Mouse (Mus musculus) midbrain, embryonic 11.5 days (tissue): ENCODE results near the gene Naip1. TPM values are rescaled to one million over a fixed set of nuclear protein-coding genes. Genes with fewer than 3 reads are reported as not detected.
"Not testable (repeated sequence)": the region's sequence is repeated elsewhere in the genome, so short reads cannot be mapped to it uniquely, and the experiment has no call there.

Experiments
- ATAC-seq: fragments of 200-750 bp; cut with Nextera tagmentation; 2 replicates; pipeline ENCODE4 v1.8.0; 2017; ENCODE audit warnings: moderate TSS enrichment, moderate library complexity; ENCODE audit not compliant: low FRiP score
- DNase-seq: peaks from one replicate; pipeline ENCODE4 v3.0.0; 2015; ENCODE audit warnings: low spot score; ENCODE audit errors: missing footprints
- H3K27ac ChIP-seq: fragments of 300-500 bp; sonication (generic); 2 replicates; pipeline ENCODE4 v1.5.1; 2014; ENCODE audit warnings: low read depth, low read length
- H3K27me3 ChIP-seq: fragments of 300-500 bp; sonication (generic); 2 replicates; pipeline ENCODE4 v1.6.1; 2014; ENCODE audit warnings: mild to moderate bottlenecking, low read length, moderate library complexity, mixed read lengths; ENCODE audit not compliant: control insufficient read depth, insufficient read depth
- H3K36me3 ChIP-seq: fragments of 300-500 bp; sonication (generic); 2 replicates; pipeline ENCODE4 v1.6.1; 2014; ENCODE audit warnings: mild to moderate bottlenecking, low read length, moderate library complexity, mixed read lengths; ENCODE audit not compliant: control insufficient read depth, insufficient read depth
- H3K4me1 ChIP-seq: fragments of 300-500 bp; sonication (generic); 2 replicates; pipeline ENCODE4 v1.6.1; 2014; ENCODE audit warnings: low read length; ENCODE audit not compliant: control insufficient read depth, insufficient read depth
- H3K4me2 ChIP-seq: fragments of 300-500 bp; sonication (generic); 2 replicates; pipeline ENCODE4 v1.6.1; 2014; ENCODE audit warnings: mild to moderate bottlenecking, moderate library complexity
- H3K4me3 ChIP-seq: fragments of 300-500 bp; sonication (generic); 2 replicates; pipeline ENCODE4 v1.5.1; 2014; ENCODE audit warnings: low read depth, low read length
- H3K9ac ChIP-seq: fragments of 300-500 bp; sonication (generic); 2 replicates; pipeline ENCODE4 v1.6.1; 2014; ENCODE audit warnings: low read length
- H3K9me3 ChIP-seq: fragments of 300-500 bp; sonication (generic); 2 replicates; pipeline ENCODE4 v1.6.1; 2016; ENCODE audit warnings: low read length; ENCODE audit not compliant: control insufficient read depth
- WGBS: fragments of 180-500 bp; shearing (Covaris S2); extraction: QIAGEN DNeasy Blood & Tissue Kit; methylation state at CpG from one replicate; pipeline ENCODE4 v1.1.7; 2014; 5-methylcytosine and 5-hydroxymethylcytosine counted together
- polyA plus RNA-seq: library from polyadenylated mRNA; unstranded; fragments of >200 nt; fragmentation: Nextera tagmentation; extraction: Ambion mirVana; gene quantifications from 2 replicates; pipeline ENCODE4 v1.2.1, GENCODE M21; 2014

The Naip1 gene
- polyA plus RNA-seq, 1 experiment from 2014 or later = not detected

DNA sequence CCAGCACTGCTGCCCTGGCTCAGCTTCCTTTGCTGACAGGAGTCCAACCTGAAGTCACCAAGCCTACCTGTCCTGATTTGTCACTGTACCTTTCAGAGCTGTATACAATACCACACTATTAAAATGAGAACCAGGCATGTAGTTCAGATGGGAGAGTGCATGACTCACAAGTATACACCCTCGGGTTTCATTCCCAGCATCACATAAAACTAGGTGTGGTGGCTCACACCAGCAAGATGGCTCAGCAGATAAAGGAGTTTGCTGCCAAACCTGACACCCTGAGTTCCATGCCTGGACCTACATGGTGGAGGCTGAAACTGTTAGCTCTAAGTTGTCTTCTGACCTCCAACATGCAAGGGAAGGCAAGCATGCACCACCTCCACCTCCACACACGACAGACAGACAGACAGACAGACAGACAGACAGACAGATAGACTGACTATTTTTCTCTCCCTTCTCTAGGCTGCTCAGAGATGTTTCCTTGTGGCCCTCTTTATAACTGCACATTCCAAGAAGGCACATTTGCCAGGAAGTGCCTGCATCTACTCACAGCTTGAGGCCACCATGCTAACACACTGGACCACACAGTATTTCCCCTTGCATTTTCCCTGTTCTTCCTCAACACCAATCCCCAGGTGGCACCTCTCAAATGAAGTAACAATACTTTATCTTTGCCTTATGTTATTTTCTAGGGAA, 11.0 kb upstream of the Naip1 start:
- ATAC-seq (no peak), DNase-seq (no peak)
- WGBS = 94% methylated on average over 2 of the region's 2 CpGs
- Histone ChIP-seq H3K9me3 (no peaks in the 10 kb centered on the region), H3K9ac (no peak overlapping the region), H3K36me3 (peaks cover 11% of the 10 kb centered on the region; the same call in 1 of the 2 replicates), H3K4me3 (no peak overlapping the region), H3K4me1 (no peaks in the 10 kb centered on the region), H3K27ac (no peak overlapping the region), H3K4me2 (no peak overlapping the region), H3K27me3 (no peaks in the 10 kb centered on the region)

- no peak for ATAC-seq
- H3K9ac ChIP-seq = no peak overlapping the region
- no peak for DNase-seq
- WGBS = 89% methylated on average over 3 of the region's 3 CpGs
- no peaks in the 10 kb centered on the region for H3K9me3 ChIP-seq
- no peaks in the 10 kb centered on the region for H3K4me1 ChIP-seq
- H3K27me3 ChIP-seq = no peaks in the 10 kb centered on the region
- H3K4me2 ChIP-seq = no peak overlapping the region
- no peak overlapping the region for H3K4me3 ChIP-seq
- no peak overlapping the region for H3K27ac ChIP-seq
- H3K36me3 ChIP-seq = peaks cover 5% of the 10 kb centered on the region; the same call in 1 of the 2 replicates
These were observed 8.7 kb upstream of the Naip1 start for GRCm38 (mm10) chr13:100461336-100461735.

GRCm38 (mm10) chr13:100449495-100449894, 3.2 kb downstream of the Naip1 start:
- DNase-seq (no peak), ATAC-seq (no peak)
- H3K27me3 ChIP-seq = no peaks in the 10 kb centered on the region
- no peaks in the 10 kb centered on the region for H3K4me1 ChIP-seq
- H3K9me3 ChIP-seq = no peaks in the 10 kb centered on the region
- H3K9ac ChIP-seq = no peak overlapping the region
- H3K36me3 ChIP-seq = no peaks in the 10 kb centered on the region
- H3K4me2 ChIP-seq = no peak overlapping the region
- WGBS = 86% methylated on average over 1 of the region's 1 CpGs
- no peak overlapping the region for H3K4me3 ChIP-seq
- H3K27ac ChIP-seq = no peak overlapping the region

DNA sequence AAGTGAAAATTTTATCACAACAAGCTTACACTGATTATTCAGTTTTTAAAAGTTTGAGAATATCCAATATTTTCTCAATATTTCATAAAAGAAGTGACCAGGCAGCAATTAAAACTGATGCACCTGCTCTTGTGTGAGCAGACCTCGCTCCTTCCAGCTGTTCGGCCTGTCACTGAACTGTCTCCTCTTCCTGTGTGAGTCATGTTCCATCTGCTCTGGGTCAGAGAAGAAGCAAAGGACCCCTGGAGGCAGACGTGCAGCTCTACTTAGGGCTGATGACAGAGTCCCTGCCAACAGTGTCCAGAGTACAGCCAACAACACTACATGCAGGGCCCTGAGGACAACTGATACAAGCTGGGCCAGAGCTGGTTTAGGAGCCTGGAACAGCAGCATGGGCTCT, 12.6 kb downstream of the Naip1 start:
- no peak for ATAC-seq
- no peak for DNase-seq
- Histone ChIP-seq H3K9ac (no peak overlapping the region), H3K4me2 (no peak overlapping the region), H3K9me3 (no peaks in the 10 kb centered on the region), H3K36me3 (no peaks in the 10 kb centered on the region), H3K4me1 (no peaks in the 10 kb centered on the region), H3K27me3 (no peaks in the 10 kb centered on the region), H3K4me3 (no peak overlapping the region), H3K27ac (no peak overlapping the region)
- WGBS = 65% methylated on average over 3 of the region's 3 CpGs

DNA sequence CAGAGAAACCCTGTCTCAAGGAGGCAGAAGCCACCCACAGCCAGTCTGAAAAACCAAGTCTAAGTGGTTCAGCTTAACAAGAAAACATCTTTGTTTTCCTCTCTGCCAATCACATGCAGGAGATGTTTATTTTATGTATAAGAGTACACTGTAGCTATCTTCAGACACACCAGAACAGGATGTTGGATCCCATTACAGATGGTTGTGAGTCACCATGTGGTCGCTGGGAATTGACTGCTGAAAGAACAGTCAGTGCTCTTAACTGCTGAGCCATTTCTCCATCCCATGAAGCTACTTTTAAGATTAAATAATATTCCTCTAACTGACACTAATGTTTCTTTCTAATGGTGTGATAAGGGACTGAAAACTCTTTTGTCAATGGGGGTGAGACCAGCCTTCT, 14.0 kb downstream of the Naip1 start:
- H3K9ac ChIP-seq = no peak overlapping the region
- no peaks in the 10 kb centered on the region for H3K4me1 ChIP-seq
- no peaks in the 10 kb centered on the region for H3K9me3 ChIP-seq
- 72% methylated on average over 1 of the region's 1 CpGs for WGBS
- ATAC-seq (no peak), DNase-seq (no peak)
- no peak overlapping the region for H3K4me2 ChIP-seq
- H3K27ac ChIP-seq = no peak overlapping the region
- H3K4me3 ChIP-seq = no peak overlapping the region
- H3K27me3 ChIP-seq = no peaks in the 10 kb centered on the region
- no peaks in the 10 kb centered on the region for H3K36me3 ChIP-seq

DNA sequence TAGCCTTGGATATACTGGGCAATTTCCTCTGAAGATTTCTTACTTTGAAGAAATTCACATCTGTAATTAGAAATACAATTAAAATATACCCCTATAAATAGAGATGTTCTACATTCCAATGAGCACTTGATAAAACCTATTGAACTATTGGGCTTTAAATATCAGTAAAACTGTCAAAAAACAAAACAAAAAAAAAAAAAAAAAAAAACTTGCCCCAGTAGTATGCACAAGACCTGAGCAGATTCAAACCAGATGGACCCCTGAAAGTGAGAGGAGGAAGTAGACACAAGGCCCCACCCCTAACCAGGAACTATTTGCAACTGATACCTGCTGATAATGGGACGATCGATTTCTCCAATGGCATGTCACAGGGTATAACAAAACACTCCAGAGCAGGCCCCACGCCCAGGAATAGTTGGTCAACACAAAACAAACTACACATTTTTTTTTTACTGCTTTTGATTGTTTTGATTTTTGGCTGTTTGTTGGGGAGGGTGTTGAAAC, 15.3 kb downstream of the Naip1 start:
- ATAC-seq (no peak), DNase-seq (no peak)
- H3K27ac ChIP-seq = no peak overlapping the region
- no peaks in the 10 kb centered on the region for H3K4me1 ChIP-seq
- no peaks in the 10 kb centered on the region for H3K27me3 ChIP-seq
- no peaks in the 10 kb centered on the region for H3K36me3 ChIP-seq
- H3K9ac ChIP-seq = no peak overlapping the region
- 82% methylated on average over 3 of the region's 3 CpGs for WGBS
- H3K4me2 ChIP-seq = no peak overlapping the region
- no peak overlapping the region for H3K4me3 ChIP-seq
- no peaks in the 10 kb centered on the region for H3K9me3 ChIP-seq

DNA sequence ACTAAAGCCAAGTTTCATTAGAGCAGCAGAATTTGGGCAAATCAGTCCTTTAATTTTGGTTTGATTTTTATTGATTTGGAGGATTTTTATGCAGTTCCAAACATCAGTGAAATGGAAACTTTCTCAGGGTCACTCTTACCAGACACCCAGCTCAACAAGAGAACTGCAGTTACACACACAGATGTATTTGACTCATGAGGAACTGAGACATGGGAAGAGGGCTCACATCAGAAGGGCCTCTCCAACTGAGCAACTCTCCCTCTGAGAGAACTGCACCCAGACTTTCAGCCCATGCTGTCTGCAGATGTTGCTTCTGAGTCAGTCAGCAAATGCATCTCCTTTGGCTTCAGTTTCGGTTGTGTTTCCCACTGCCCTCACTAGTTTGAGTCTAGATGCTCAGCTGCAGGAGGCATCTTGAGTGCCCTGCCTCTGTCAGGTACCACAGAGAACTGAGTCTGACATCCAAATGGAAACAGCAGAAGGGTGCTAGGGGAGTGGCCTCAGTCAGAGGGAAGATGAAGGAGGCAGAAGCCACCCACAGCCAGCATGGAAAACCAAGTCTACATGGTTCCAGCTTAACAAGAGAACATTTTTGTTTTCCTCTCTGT, 16.0 kb downstream of the Naip1 start:
- not testable (repeated sequence) for ATAC-seq, DNase-seq, H3K4me3 ChIP-seq, H3K27me3 ChIP-seq, H3K36me3 ChIP-seq, H3K27ac ChIP-seq, H3K9me3 ChIP-seq, H3K4me1 ChIP-seq, H3K9ac ChIP-seq, H3K4me2 ChIP-seq
- 81% methylated on average over 1 of the region's 1 CpGs for WGBS

- not testable (repeated sequence) for H3K27me3 ChIP-seq, H3K4me2 ChIP-seq, DNase-seq, H3K4me1 ChIP-seq, H3K36me3 ChIP-seq, ATAC-seq, H3K4me3 ChIP-seq, H3K9ac ChIP-seq, H3K9me3 ChIP-seq, H3K27ac ChIP-seq
- WGBS = 88% methylated on average over 7 of the region's 7 CpGs
These were observed 32.7 kb downstream of the Naip1 start for GRCm38 (mm10) chr13:100419958-100420357.

DNA sequence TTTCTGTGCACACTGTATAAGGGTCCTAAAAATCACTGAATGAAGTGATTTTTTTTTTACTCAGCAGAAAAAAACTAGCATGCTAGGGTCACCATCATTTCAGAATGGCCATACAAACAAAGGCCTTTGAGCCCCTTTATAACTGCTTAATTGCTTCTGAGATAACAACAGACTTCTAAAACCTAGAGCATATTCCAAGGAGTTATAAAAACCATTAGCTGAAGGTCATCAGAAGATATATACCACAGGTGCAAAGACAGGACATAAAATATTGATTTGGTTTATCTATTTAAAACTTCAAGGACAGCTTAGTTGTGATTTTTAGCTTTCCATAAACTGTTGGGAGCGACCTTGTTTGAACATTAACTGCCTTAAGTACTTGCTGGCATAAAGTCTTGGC, 38.2 kb downstream of the Naip1 start:
- H3K4me1 ChIP-seq = no peaks in the 10 kb centered on the region
- no peaks in the 10 kb centered on the region for H3K36me3 ChIP-seq
- H3K4me2 ChIP-seq = no peak overlapping the region
- WGBS = 69% methylated on average over 1 of the region's 1 CpGs
- ATAC-seq (no peak), DNase-seq (no peak)
- H3K27me3 ChIP-seq = no peaks in the 10 kb centered on the region
- no peak overlapping the region for H3K9ac ChIP-seq
- H3K27ac ChIP-seq = no peak overlapping the region
- H3K4me3 ChIP-seq = no peak overlapping the region
- no peaks in the 10 kb centered on the region; the same call in 1 of the 2 replicates for H3K9me3 ChIP-seq
